Mouse (Mus musculus) midbrain, embryonic 10.5 days (tissue): ENCODE results near the gene Trim40. TPM values are rescaled to one million over a fixed set of nuclear protein-coding genes. Genes with fewer than 3 reads are reported as not detected.
A peak's percentile ranks its signal among the peaks of the same experiment; 100 is the strongest.
"Not testable (repeated sequence)": the region's sequence is repeated elsewhere in the genome, so short reads cannot be mapped to it uniquely, and the experiment has no call there.

Experiments
- DNase-seq: peaks from one replicate; pipeline ENCODE4 v3.0.0-alpha.2; 2017; ENCODE audit warnings: low spot score
- H3K27ac ChIP-seq: fragments of 300-500 bp; sonication (generic); replicated peaks from 2 replicates; pipeline ENCODE4 v1.5.1; 2016; ENCODE audit warnings: mild to moderate bottlenecking
- H3K27me3 ChIP-seq: fragments of 300-500 bp; sonication (generic); 2 replicates; pipeline ENCODE4 v1.6.1; 2016; ENCODE audit warnings: low read depth, mild to moderate bottlenecking; ENCODE audit not compliant: poor library complexity, severe bottlenecking
- H3K36me3 ChIP-seq: fragments of 300-500 bp; sonication (generic); 2 replicates; pipeline ENCODE4 v1.6.1; 2016; ENCODE audit warnings: mild to moderate bottlenecking, moderate library complexity
- H3K4me1 ChIP-seq: fragments of 300-500 bp; sonication (generic); 2 replicates; pipeline ENCODE4 v1.6.1; 2016
- H3K4me3 ChIP-seq: fragments of 300-500 bp; sonication (generic); 2 replicates; pipeline ENCODE4 v1.5.1; 2016; ENCODE audit warnings: mild to moderate bottlenecking, moderate library complexity
- H3K9me3 ChIP-seq: fragments of 300-500 bp; sonication (generic); replicated peaks from 2 replicates; pipeline ENCODE4 v1.6.1; 2016; ENCODE audit warnings: mild to moderate bottlenecking
- WGBS: fragments of 180-500 bp; shearing (Covaris S2); methylation state at CpG from one replicate; pipeline ENCODE4 v1.1.7; 2016; 5-methylcytosine and 5-hydroxymethylcytosine counted together
- polyA plus RNA-seq: library from polyadenylated mRNA; unstranded; fragments of >200 nt; fragmentation: Nextera tagmentation; extraction: Ambion mirVana; gene quantifications from 2 replicates; pipeline ENCODE4 v1.2.1, GENCODE M21; 2016

The Trim40 gene
- polyA plus RNA-seq, 1 experiment from 2014 or later = not detected

- WGBS = 50% methylated on average over 4 of the region's 4 CpGs
- Histone ChIP-seq H3K9me3 (no peaks in the 10 kb centered on the region), H3K27ac (no peak overlapping the region), H3K4me1 (no peaks in the 10 kb centered on the region), H3K27me3 (no peaks in the 10 kb centered on the region), H3K4me3 (no peak overlapping the region), H3K36me3 (no peaks in the 10 kb centered on the region)
- no peak for DNase-seq
These were observed 19.9 kb upstream of the Trim40 start for GRCm38 (mm10) chr17:36909802-36910201.

GRCm38 (mm10) chr17:36908235-36908634 is 18.3 kb upstream of the Trim40 start:
- Histone ChIP-seq H3K9me3 (no peaks in the 10 kb centered on the region), H3K27me3 (no peaks in the 10 kb centered on the region), H3K27ac (no peak overlapping the region), H3K4me3 (no peak overlapping the region), H3K36me3 (no peaks in the 10 kb centered on the region), H3K4me1 (no peaks in the 10 kb centered on the region)
- DNase-seq = no peak
- 44% methylated on average over 1 of the region's 1 CpGs for WGBS

GRCm38 (mm10) chr17:36903651-36904050 is 13.7 kb upstream of the Trim40 start:
- no peaks in the 10 kb centered on the region for H3K4me1 ChIP-seq
- no peaks in the 10 kb centered on the region for H3K36me3 ChIP-seq
- WGBS = 88% methylated on average over 3 of the region's 3 CpGs

DNA sequence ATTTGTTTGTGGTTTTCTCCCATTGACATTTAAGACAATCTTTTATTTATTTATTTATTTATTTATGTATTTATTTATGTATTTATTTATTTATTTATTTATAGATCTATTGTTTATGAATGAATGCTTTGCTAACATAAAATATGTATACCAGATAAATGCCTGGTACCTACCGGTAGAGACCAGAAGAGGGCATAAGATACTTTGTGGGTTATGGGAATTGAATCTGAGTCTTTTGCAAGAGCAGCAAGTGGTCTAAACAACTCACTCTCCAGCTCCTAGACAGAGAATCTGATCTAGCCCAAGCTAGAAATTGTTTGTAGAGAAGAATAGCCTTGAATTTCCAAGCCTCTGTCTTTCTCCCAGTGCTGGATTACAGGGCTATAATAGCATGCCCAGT is 10.8 kb upstream of the Trim40 start:
- no peaks in the 10 kb centered on the region for H3K4me1 ChIP-seq
- DNase-seq = no peak
- H3K27me3 ChIP-seq = no peaks in the 10 kb centered on the region
- no peaks in the 10 kb centered on the region for H3K36me3 ChIP-seq
- H3K9me3 ChIP-seq = no peaks in the 10 kb centered on the region
- no peak overlapping the region for H3K4me3 ChIP-seq
- WGBS = 41% methylated on average over 1 of the region's 1 CpGs
- no peak overlapping the region for H3K27ac ChIP-seq

More at GRCm38 (mm10) chr17:36903651-36904050, 13.7 kb upstream of the Trim40 start:
- Histone ChIP-seq H3K27me3 (no peaks in the 10 kb centered on the region), H3K9me3 (no peaks in the 10 kb centered on the region), H3K4me3 (no peak overlapping the region), H3K27ac (no peak overlapping the region)
- DNase-seq = no peak

DNA sequence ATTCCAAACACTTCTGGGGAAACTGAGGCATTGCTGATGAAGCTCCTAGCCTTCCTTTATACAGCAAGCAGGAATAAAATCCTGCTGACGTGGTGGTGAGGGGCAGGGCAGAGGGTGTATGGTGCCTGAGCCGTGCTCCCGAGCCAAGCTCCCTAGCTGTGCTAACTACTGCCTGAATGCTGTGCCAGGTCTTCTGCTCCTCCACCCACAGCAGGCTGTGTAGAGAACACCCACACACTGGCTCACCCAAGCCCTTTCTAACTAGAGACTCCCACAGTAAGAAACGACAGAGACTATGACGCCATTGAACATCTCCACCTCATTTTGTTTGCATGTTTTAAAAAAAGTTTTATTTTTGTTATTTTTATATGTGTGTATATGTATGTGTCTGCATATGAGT is 10.1 kb upstream of the Trim40 start:
- Histone ChIP-seq H3K9me3 (no peaks in the 10 kb centered on the region), H3K4me1 (no peaks in the 10 kb centered on the region), H3K4me3 (no peak overlapping the region), H3K36me3 (no peaks in the 10 kb centered on the region), H3K27me3 (no peaks in the 10 kb centered on the region), H3K27ac (no peak overlapping the region)
- 86% methylated on average over 5 of the region's 5 CpGs for WGBS
- no peak for DNase-seq

- WGBS = 76% methylated on average over 4 of the region's 4 CpGs
- DNase-seq = no peak
- no peak overlapping the region for H3K4me3 ChIP-seq
These were observed 9.5 kb upstream of the Trim40 start for GRCm38 (mm10) chr17:36899376-36899775.

DNA sequence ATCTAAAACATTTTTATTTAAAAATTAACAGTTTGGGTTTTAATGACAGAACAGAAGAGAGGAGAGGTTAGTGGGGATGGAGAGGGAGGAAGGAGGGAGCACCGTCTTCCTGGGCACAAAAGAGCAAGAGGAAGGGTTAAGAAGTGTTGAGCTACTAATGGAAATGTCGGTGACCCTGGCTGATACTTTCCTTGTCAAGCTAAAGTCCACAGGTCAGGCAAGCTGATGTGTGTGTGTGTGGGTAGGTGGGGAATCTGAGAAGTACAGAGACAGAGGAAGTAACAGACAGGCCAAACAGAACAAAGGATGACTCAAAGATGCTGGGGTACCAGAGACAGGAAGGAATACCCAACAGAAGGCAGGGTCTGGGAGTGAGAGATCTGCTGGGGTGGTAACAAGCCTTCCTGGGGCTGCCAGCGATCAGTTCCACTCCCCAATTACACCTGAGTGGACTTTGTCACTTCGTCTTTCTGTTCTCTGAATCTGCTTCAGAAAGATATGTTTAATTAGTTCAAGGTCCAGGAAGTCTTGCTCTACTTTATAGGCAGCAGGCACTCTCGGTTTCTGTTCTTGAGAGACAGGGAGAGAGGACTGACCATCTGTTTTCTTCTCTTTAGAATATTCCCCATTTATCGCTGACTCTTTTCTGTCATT is 7.8 kb upstream of the Trim40 start, which contains the start of gene Trim31:
TSS of gene Trim31 (plus strand) at position 567 of the 654 bp plus-strand sequence.
- WGBS = 75% methylated on average over 6 of the region's 6 CpGs

More at GRCm38 (mm10) chr17:36899376-36899775, 9.5 kb upstream of the Trim40 start:
- H3K4me1 ChIP-seq = no peaks in the 10 kb centered on the region
- H3K27ac ChIP-seq = no peak overlapping the region
- no peaks in the 10 kb centered on the region for H3K36me3 ChIP-seq
- no peaks in the 10 kb centered on the region for H3K27me3 ChIP-seq
- no peaks in the 10 kb centered on the region for H3K9me3 ChIP-seq

DNA sequence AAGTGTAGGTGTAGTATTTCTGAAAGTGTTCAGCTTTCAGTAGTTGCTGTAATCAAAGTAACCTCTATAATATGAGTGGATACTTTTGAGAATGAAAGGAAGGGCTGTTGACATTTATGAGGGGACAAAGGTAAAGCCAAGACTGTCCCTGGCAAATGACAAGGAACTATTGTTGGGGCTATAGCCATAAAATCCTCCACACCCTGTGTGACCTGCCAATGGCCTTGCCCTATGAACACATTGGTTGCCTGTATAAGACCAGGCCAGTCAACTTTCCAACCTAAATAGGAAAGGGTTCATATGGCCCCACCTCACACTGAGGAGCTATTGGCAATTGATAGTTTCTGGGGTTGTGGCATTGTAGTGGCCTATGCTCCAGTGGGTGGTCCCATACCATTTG is 7.1 kb upstream of the Trim40 start:
- no peaks in the 10 kb centered on the region for H3K36me3 ChIP-seq
- no peaks in the 10 kb centered on the region for H3K27me3 ChIP-seq
- DNase-seq = no peak
- no peak overlapping the region for H3K27ac ChIP-seq
- H3K9me3 ChIP-seq = no peaks in the 10 kb centered on the region
- H3K4me3 ChIP-seq = no peak overlapping the region
- no peaks in the 10 kb centered on the region for H3K4me1 ChIP-seq

More for the DNA sequence above, 7.8 kb upstream of the Trim40 start, which contains the start of gene Trim31:
- no peaks in the 10 kb centered on the region for H3K9me3 ChIP-seq
- H3K27ac ChIP-seq = no peak within 1 kb of the TSS
- H3K4me1 ChIP-seq = no peaks in the 10 kb centered on the region
- H3K36me3 ChIP-seq = no peaks in the 10 kb centered on the region
- no peak within 1 kb of the TSS for H3K4me3 ChIP-seq
- DNase-seq = no peak
- H3K27me3 ChIP-seq = no peaks in the 10 kb centered on the region

DNA sequence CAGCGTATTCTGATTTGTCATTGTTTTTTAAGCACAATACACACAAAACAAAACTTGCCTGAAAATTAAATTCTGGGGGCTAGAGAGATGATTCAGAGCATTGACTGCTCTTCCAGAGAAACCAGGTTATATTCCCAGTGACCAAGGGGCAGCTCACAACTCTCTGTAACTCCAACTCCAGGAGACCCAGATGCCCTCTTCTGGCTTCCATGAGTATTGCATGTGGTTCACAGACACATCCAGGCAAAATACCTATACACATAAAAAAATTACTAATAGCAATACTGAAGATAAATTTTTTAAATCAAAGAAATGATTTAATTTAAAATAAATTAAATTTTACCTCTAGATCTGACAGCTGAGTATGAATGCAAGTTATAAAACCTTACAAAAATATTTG is 6.7 kb upstream of the Trim40 start:
- 100% methylated on average over 1 of the region's 1 CpGs for whole genome bisulfite sequencing
- H3K27ac ChIP-seq = no peak overlapping the region
- H3K4me1 ChIP-seq = no peaks in the 10 kb centered on the region
- DNase-seq = peak; percentile 40
- H3K27me3 ChIP-seq = no peaks in the 10 kb centered on the region
- H3K36me3 ChIP-seq = no peaks in the 10 kb centered on the region
- no peak overlapping the region for H3K4me3 ChIP-seq
- H3K9me3 ChIP-seq = no peaks in the 10 kb centered on the region

DNA sequence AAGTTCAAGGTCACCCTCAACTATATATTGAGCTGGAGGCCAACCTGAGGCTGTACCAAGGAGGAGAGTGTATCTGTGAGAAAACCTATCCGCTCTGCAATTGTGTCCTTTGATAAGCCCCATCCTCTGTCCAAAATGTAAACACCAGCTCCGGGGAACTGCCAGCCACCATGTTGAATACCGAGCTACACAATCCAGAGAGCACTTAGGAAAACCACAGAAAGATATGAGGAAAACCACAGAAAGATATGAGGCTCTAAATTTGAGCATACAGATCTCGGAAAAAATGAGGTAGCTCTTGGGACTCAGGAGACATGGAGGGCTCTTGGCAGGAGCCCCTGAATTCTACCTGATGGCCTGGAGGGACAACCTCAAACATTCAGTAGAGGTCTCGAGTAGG is 3.5 kb upstream of the Trim40 start:
- Histone ChIP-seq H3K9me3 (no peaks in the 10 kb centered on the region), H3K36me3 (no peaks in the 10 kb centered on the region), H3K4me3 (no peak overlapping the region), H3K4me1 (no peaks in the 10 kb centered on the region), H3K27me3 (no peaks in the 10 kb centered on the region), H3K27ac (no peak overlapping the region)
- 79% methylated on average over 5 of the region's 5 CpGs for WGBS
- no peak for DNase-seq

DNA sequence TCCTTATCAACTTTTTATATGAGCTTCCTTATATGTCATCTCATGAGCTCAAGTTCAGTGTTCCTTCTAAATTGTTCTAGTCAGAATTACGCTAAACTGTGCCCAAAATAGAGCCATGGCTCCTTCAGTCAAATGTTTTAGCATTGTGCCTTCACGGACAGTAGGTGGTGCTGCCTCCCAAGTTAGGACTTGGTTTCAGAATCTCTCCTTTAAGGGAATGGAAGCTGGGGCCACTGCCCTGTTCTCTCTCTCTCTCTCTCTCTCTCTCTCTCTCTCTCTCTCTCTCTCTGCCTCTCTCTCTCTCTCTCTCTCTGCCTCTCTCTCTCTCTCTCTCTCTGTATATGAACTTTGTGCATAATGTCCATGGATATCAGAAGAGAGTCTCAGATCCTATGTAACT is 2.4 kb upstream of the Trim40 start:
- H3K36me3 ChIP-seq = no peaks in the 10 kb centered on the region
- H3K4me1 ChIP-seq = no peaks in the 10 kb centered on the region
- WGBS = 17% methylated on average over 2 of the region's 2 CpGs
- H3K9me3 ChIP-seq = no peaks in the 10 kb centered on the region
- DNase-seq = peak; percentile 17
- H3K4me3 ChIP-seq = no peak overlapping the region
- H3K27ac ChIP-seq = no peak overlapping the region
- H3K27me3 ChIP-seq = no peaks in the 10 kb centered on the region

DNA sequence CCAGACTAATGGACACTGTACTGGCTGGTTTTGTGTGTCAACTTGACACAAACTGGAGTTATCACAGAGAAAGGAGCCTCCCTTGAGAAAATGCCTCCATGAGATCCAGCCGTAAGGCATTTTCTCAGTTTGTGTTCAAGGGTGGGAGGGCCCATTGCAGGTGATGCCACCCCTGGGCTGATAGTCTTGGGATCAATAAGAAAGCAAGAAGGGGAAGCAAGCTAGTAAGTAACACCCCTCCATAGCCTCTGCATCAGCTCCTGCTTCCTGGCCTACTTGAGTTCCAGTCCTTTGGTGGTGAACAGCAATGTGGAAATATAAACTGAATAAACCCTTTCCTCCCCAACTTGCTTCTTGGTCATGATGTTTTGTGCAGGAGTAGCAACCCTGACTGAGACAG is 1.6 kb upstream of the Trim40 start:
- H3K36me3 ChIP-seq, H3K4me1 ChIP-seq, H3K9me3 ChIP-seq, DNase-seq, H3K4me3 ChIP-seq, H3K27ac ChIP-seq, H3K27me3 ChIP-seq: not testable (repeated sequence)
- 93% methylated on average over 1 of the region's 1 CpGs for WGBS

DNA sequence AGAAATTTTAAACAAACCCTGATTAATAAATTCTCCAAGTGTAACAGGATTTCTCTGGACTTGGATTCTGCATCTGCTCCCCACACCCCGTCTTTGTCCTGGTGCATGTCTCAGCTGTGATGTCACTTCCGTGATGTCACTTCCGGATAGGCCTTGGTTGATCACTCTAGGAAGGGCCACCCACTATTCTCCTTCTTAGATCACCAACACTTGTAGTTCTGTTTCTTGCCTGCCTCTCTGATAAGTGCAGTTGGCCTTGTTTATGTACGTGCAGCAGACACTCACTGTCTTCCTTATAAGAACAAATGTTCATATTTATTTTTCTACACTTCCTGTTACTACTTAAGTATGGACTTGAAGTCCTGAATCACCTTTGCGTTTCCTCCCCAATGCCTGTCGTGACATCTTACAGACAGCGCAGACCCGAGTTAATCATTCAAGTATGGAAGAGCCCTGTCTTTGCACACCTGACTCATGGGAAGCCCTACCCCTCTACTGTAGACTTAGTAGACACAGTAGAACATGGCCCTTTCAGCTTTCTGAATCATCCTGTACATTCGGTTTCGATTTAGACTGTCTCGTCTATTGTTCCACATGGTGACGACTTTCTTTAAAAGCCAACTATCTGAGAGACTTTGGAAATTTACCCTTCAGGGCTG is 4.7 kb downstream of the Trim40 start:
- Histone ChIP-seq H3K36me3 (no peaks in the 10 kb centered on the region), H3K4me3 (no peak overlapping the region), H3K9me3 (no peaks in the 10 kb centered on the region), H3K4me1 (no peaks in the 10 kb centered on the region), H3K27ac (no peak overlapping the region), H3K27me3 (no peaks in the 10 kb centered on the region)
- WGBS = 95% methylated on average over 12 of the region's 12 CpGs
- DNase-seq = no peak
